Mouse (Mus musculus) thymus, adult 2 months (tissue): Measurements from ENCODE around the gene Gm37240. TPM values are rescaled to one million over a fixed set of nuclear protein-coding genes. Genes with fewer than 3 reads are reported as not detected.

ENCODE experiments used
- DNase-seq: peaks from one replicate; pipeline ENCODE4 v3.0.0; 2021
- H3K27ac ChIP-seq: fragments of 200-500 bp; 2 replicates; pipeline ENCODE4 v1.5.1; 2012; ENCODE audit warnings: low read length, control low read depth; ENCODE audit not compliant: control insufficient read depth, insufficient read depth
- H3K27me3 ChIP-seq: fragments of 200-500 bp; 2 replicates; pipeline ENCODE4 v1.6.1; 2012; ENCODE audit warnings: mild to moderate bottlenecking, low read length, moderate library complexity, mixed read lengths; ENCODE audit not compliant: control insufficient read depth, insufficient read depth
- H3K36me3 ChIP-seq: fragments of 200-500 bp; 2 replicates; pipeline ENCODE4 v1.6.1; 2012; ENCODE audit warnings: mild to moderate bottlenecking, low read length, moderate library complexity; ENCODE audit not compliant: control insufficient read depth, insufficient read depth
- H3K4me1 ChIP-seq: fragments of 200-500 bp; replicated peaks from 2 replicates; pipeline ENCODE4 v1.6.1; 2012; ENCODE audit warnings: low read length; ENCODE audit not compliant: control insufficient read depth, insufficient read depth
- H3K4me3 ChIP-seq: fragments of 200-500 bp; 2 replicates; pipeline ENCODE4 v1.5.1; 2012; ENCODE audit warnings: mild to moderate bottlenecking, low read length, control low read depth, moderate library complexity; ENCODE audit not compliant: control insufficient read depth, insufficient read depth
- CTCF ChIP-seq: fragments of 200-500 bp; IDR thresholded peaks from 2 replicates; pipeline ENCODE4 v1.5.1; 2012; ENCODE audit warnings: mild to moderate bottlenecking, control low read depth, low read length, moderate library complexity, borderline replicate concordance; ENCODE audit not compliant: control insufficient read depth, poor library complexity, insufficient read depth; ENCODE audit errors: extremely low read depth
- POLR2A ChIP-seq: fragments of 200-500 bp; IDR thresholded peaks from 2 replicates; pipeline ENCODE4 v1.6.1; 2012; ENCODE audit warnings: mild to moderate bottlenecking, low read length, control low read depth, moderate library complexity; ENCODE audit not compliant: control insufficient read depth, poor library complexity, insufficient read depth; ENCODE audit errors: extremely low read depth
- WGBS: fragments of 180-500 bp; shearing (Covaris S2); methylation state at CpG from one replicate; pipeline ENCODE4 v1.1.7; 2018; 5-methylcytosine and 5-hydroxymethylcytosine counted together
- polyA plus RNA-seq: library from polyadenylated mRNA; depleted of rRNA; stranded (reverse); fragments of >200 nt; gene quantifications from 2 replicates; pipeline ENCODE4 v1.2.3, GENCODE M21; 2012

The Gm37240 gene
- polyA plus RNA-seq, 1 experiment = 7.0 TPM

DNA sequence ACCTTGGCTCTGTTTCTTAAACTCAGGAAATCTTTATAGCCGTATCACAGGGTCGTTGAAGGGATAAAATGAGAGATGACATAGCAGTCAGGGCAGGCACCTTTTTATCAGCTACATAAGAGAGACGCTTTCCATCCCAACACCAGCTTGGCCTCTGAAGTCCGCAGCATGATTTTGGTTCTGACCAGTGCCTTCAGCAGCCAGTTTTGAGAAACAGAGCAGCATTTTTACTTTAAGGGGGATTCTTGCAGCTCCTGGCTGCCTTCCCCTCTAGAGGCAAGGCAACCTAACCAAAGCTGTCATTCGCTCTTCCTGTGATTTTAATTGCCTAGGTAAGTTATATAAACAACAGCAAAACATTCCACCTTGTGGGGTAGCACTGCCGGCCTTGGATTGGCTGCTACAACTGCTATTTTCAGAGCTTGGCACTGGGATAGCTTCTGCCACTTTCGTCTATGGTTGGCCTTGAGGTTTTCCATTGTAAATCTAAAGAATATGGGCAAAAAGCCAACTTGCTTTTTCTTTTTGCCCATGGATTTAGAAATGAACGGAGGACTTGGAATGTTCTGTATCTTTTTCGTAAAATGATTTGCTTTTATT is 674.5 kb downstream of the Gm37240 start:
- Histone ChIP-seq H3K36me3 (no peaks in the 10 kb centered on the region), H3K27ac (no peak overlapping the region), H3K4me3 (no peak overlapping the region), H3K27me3 (no peaks in the 10 kb centered on the region), H3K4me1 (no peaks in the 10 kb centered on the region)
- DNase-seq = no peak
- whole genome bisulfite sequencing = 89% methylated on average over 9 of the region's 9 CpGs
- TF ChIP-seq POLR2A (no peak), CTCF (no peak)

DNA sequence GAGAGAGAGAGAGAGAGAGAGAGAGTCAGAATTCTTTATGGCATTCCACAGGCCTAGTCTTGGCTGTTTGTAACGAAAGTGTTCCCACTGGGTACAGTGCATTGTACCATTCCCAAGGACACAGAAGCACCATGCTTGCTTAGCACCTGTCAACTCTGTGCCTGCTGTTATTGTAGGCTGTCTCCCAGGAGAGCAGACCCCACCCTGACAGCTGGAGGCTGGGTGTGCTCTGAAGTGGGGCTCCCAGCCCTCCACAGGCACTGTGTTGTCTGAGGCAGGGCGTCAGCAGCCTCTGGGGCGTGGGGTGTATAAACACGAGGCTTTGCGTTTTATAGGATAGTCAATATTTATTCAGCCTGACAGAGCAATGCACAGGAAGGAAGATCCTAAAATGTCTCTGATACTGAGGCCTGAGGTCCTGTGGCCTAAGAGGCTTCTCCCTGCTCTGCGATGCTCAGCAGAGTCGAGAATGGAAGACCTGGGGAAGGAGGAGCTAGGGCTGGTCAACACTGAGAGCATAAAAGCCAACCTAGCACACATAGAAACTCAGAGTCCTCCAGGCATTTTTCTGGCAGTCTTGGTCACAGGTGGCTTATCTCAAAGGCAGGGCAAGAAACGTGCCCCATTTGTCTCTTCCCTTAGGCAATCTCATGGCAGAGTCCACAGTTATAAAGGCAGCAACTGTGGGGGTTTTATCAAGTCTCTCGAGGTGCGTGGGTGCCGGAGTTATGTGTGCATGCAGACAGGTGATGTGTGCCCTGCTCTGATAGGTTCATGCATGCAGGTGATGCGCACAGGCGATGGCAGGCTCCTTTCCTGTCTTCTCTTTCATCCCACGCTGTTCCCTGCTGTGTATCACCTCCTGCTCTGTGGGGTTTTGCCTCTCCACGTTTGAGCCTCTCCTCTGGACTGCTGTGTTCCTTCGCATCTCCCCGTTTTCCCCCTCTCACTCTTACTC is 677.2 kb downstream of the Gm37240 start:
- no peak overlapping the region for H3K4me3 ChIP-seq
- H3K27me3 ChIP-seq = no peaks in the 10 kb centered on the region
- no peaks in the 10 kb centered on the region for H3K4me1 ChIP-seq
- TF ChIP-seq CTCF = no peak
- no peaks in the 10 kb centered on the region for H3K36me3 ChIP-seq
- H3K27ac ChIP-seq = no peak overlapping the region
- no peak for DNase-seq
- WGBS = 91% methylated on average over 17 of the region's 17 CpGs

DNA sequence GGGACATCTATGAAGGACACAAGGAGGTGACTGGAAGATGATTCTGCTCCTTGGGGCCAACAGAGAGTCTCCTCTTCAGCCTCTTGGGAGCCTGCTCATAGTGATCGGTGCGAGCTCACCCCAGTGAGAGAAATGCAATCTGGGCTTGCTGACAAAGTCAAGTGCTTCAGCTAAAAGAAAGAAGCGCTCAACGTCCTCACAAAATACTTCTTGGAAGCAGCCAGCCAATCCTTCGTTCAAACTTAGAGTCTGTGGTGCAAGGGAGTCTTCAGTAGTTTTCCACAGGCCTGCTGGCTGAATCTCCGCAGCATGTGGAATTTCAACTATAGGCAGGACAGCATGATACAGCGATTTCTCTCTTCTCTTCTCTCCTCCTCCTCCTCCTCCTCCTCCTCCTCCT is 680.8 kb downstream of the Gm37240 start:
- Histone ChIP-seq H3K27ac (no peak overlapping the region), H3K4me1 (no peaks in the 10 kb centered on the region), H3K27me3 (no peaks in the 10 kb centered on the region), H3K4me3 (no peak overlapping the region), H3K36me3 (no peaks in the 10 kb centered on the region)
- no peak for TF ChIP-seq CTCF
- no peak for TF ChIP-seq POLR2A
- no peak for DNase-seq
- WGBS = 93% methylated on average over 7 of the region's 7 CpGs

DNA sequence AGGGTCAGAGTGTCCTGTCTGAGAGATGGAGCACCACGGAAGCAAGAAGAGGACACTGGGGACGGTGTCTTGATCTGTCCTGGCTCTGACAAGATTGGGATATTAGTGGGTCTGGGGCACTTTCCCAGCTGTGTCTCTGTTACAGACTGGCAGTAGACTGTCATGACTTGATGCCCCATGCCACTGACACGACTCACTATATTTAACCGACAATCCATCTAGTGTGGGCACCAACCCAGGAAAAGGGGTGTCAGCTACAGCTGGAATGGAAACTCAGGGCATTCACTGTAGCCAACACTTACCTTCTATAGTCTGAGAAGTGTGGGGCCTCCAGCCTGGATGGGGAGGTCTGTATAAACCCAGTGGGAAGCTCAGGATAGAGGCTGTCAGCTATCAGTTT is 681.4 kb downstream of the Gm37240 start:
- Histone ChIP-seq H3K4me1 (no peaks in the 10 kb centered on the region), H3K27me3 (no peaks in the 10 kb centered on the region), H3K27ac (no peak overlapping the region), H3K36me3 (no peaks in the 10 kb centered on the region), H3K4me3 (no peak overlapping the region)
- DNase-seq = no peak
- whole genome bisulfite sequencing = 94% methylated on average over 4 of the region's 4 CpGs
- TF ChIP-seq POLR2A (no peak), CTCF (no peak)

DNA sequence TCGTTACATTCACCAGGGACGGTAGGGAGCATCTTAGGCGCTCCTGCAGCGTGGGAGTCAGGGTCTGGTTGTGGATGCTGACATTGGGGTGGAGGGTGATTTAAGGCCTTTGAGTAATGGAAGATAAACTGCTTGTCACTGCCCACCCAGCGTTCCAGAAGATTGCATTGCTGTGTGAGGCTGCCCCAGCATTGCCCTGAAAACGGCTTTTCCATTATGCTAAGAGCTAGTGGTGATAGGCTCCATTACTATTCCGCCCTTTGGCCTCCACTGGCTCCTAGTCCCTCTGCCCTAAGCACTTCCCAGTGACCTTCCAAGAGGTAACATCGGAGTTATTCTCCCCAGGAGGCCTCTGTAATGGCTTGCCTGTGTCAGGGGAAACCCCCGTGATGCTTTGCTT is 683.7 kb downstream of the Gm37240 start:
- Histone ChIP-seq H3K4me1 (no peaks in the 10 kb centered on the region), H3K36me3 (no peaks in the 10 kb centered on the region), H3K4me3 (no peak overlapping the region), H3K27me3 (no peaks in the 10 kb centered on the region), H3K27ac (no peak overlapping the region)
- TF ChIP-seq POLR2A = no peak
- no peak for TF ChIP-seq CTCF
- no peak for DNase-seq
- WGBS = 86% methylated on average over 9 of the region's 9 CpGs

DNA sequence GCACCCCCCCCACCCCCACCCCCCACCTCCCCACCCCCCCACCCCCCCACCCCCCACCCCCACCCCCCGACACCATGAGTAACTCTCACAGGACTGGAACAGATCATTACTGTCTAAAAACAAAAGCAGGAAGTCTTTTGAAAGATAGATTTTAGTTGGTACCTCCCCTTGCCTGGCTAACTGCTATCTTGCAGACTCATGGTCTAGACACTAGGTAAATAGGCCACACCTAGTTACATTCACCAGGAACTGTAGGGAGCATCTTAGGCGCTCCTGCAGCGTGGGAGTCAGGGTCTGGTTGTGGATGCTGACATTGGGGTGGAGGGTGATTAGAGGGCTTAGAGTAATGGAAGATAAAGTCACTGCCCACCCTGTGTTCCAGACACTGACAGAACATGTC is 684.6 kb downstream of the Gm37240 start:
- Histone ChIP-seq H3K4me3 (no peak overlapping the region), H3K36me3 (no peaks in the 10 kb centered on the region), H3K4me1 (no peaks in the 10 kb centered on the region), H3K27ac (no peak overlapping the region), H3K27me3 (no peaks in the 10 kb centered on the region)
- DNase-seq = no peak
- TF ChIP-seq POLR2A (no peak), CTCF (no peak)
- 63% methylated on average over 3 of the region's 3 CpGs for WGBS
